Mouse (Mus musculus) stomach, embryonic 14.5 days (tissue): ENCODE measurements around the gene Tbc1d30. TPM values are rescaled to one million over a fixed set of nuclear protein-coding genes. Genes with fewer than 3 reads are reported as not detected.
"Not testable (repeated sequence)": the region's sequence is repeated elsewhere in the genome, so short reads cannot be mapped to it uniquely, and the experiment has no call there.

Experiments used
- ATAC-seq: fragments of 200-750 bp; cut with Nextera tagmentation; 2 replicates; pipeline ENCODE4 v1.8.0; 2017; ENCODE audit warnings: low read depth, moderate TSS enrichment; ENCODE audit not compliant: insufficient number of reproducible peaks, insufficient read depth, low FRiP score
- H3K27ac ChIP-seq: fragments of 300-500 bp; sonication (generic); 2 replicates; pipeline ENCODE4 v1.5.1; 2014; ENCODE audit warnings: mild to moderate bottlenecking, low read length, moderate library complexity, mixed read lengths
- H3K27me3 ChIP-seq: fragments of 300-500 bp; sonication (generic); 2 replicates; pipeline ENCODE4 v1.6.1; 2014; ENCODE audit warnings: low read length, control low read depth, mixed read lengths; ENCODE audit not compliant: control insufficient read depth, insufficient read depth
- H3K36me3 ChIP-seq: fragments of 300-500 bp; sonication (generic); 2 replicates; pipeline ENCODE4 v1.6.1; 2014; ENCODE audit warnings: mild to moderate bottlenecking, control low read depth, low read length, moderate library complexity, mixed read lengths; ENCODE audit not compliant: control insufficient read depth, insufficient read depth
- H3K4me1 ChIP-seq: fragments of 300-500 bp; sonication (generic); 2 replicates; pipeline ENCODE4 v1.6.1; 2014; ENCODE audit warnings: low read length, control low read depth, mixed read lengths; ENCODE audit not compliant: control insufficient read depth, insufficient read depth
- H3K4me2 ChIP-seq: fragments of 300-500 bp; sonication (generic); replicated peaks from 2 replicates; pipeline ENCODE4 v1.6.1; 2014; ENCODE audit warnings: low read depth, low read length, control low read depth
- H3K4me3 ChIP-seq: fragments of 300-500 bp; sonication (generic); 2 replicates; pipeline ENCODE4 v1.5.1; 2014; ENCODE audit warnings: low read depth, low read length, control low read depth
- H3K9ac ChIP-seq: fragments of 300-500 bp; sonication (generic); replicated peaks from 2 replicates; pipeline ENCODE4 v1.6.1; 2014; ENCODE audit warnings: low read depth, mild to moderate bottlenecking, control low read depth, low read length, moderate library complexity, mixed read lengths
- H3K9me3 ChIP-seq: fragments of 300-500 bp; sonication (generic); 2 replicates; pipeline ENCODE4 v1.6.1; 2016; ENCODE audit warnings: low read depth, low read length, control low read depth; ENCODE audit not compliant: control insufficient read depth
- WGBS: fragments of 180-500 bp; shearing (Covaris S2); extraction: QIAGEN DNeasy Blood & Tissue Kit; methylation state at CpG from one replicate; pipeline ENCODE4 v1.1.7; 2014; 5-methylcytosine and 5-hydroxymethylcytosine counted together
- polyA plus RNA-seq: library from polyadenylated mRNA; unstranded; fragments of >200 nt; fragmentation: Nextera tagmentation; extraction: Ambion mirVana; gene quantifications from 2 replicates; pipeline ENCODE4 v1.2.1, GENCODE M21; 2014

The Tbc1d30 gene
- polyA plus RNA-seq, 1 experiment from 2014 or later = 6.1 TPM

- no peak for ATAC-seq
- Histone ChIP-seq H3K4me3 (no peak overlapping the region), H3K4me1 (peaks cover 3% of the 10 kb centered on the region; the same call in 1 of the 2 replicates), H3K4me2 (no peak overlapping the region), H3K36me3 (no peaks in the 10 kb centered on the region), H3K27me3 (no peaks in the 10 kb centered on the region), H3K9me3 (no peaks in the 10 kb centered on the region), H3K27ac (no peak overlapping the region), H3K9ac (no peak overlapping the region)
- WGBS = 89% methylated on average over 2 of the region's 2 CpGs
Measured at GRCm38 (mm10) chr10:121360358-121360757, 9.3 kb upstream of the Tbc1d30 start.

GRCm38 (mm10) chr10:121351692-121352290, 713 bp upstream of the Tbc1d30 start:
- Histone ChIP-seq H3K36me3 (no peaks in the 10 kb centered on the region), H3K4me2 (peak overlapping the region; percentile 83), H3K27me3 (peaks cover 9% of the 10 kb centered on the region), H3K9ac (no peak overlapping the region), H3K9me3 (no peaks in the 10 kb centered on the region), H3K27ac (peak overlapping the region; percentile 84; the same call in 1 of the 2 replicates), H3K4me3 (peak overlapping the region; percentile 59), H3K4me1 (peaks cover 7% of the 10 kb centered on the region; the same call in 1 of the 2 replicates)
- WGBS = 25% methylated on average over 15 of the region's 15 CpGs
- ATAC-seq = no peak

GRCm38 (mm10) chr10:121350357-121351065, 567 bp downstream of the Tbc1d30 start:
- no peaks in the 10 kb centered on the region for H3K9me3 ChIP-seq
- H3K4me2 ChIP-seq = peak overlapping the region; percentile 83
- ATAC-seq = peak; percentile 70; the same call in 1 of the 2 replicates
- peak overlapping the region; percentile 84 for H3K27ac ChIP-seq
- peak overlapping the region; percentile 59 for H3K4me3 ChIP-seq
- no peaks in the 10 kb centered on the region for H3K36me3 ChIP-seq
- H3K9ac ChIP-seq = peak overlapping the region; percentile 38; the same call in 1 of the 2 replicates
- 2% methylated on average over 35 of the region's 35 CpGs for WGBS
- H3K27me3 ChIP-seq = peaks cover 9% of the 10 kb centered on the region
- peaks cover 7% of the 10 kb centered on the region; the same call in 1 of the 2 replicates for H3K4me1 ChIP-seq

GRCm38 (mm10) chr10:121349244-121349643, 1.8 kb downstream of the Tbc1d30 start:
- peak overlapping the region; percentile 83 for H3K4me2 ChIP-seq
- no peak for ATAC-seq
- H3K4me1 ChIP-seq = peaks cover 7% of the 10 kb centered on the region; the same call in 1 of the 2 replicates
- peaks cover 9% of the 10 kb centered on the region for H3K27me3 ChIP-seq
- WGBS = 36% methylated on average over 5 of the region's 5 CpGs
- H3K36me3 ChIP-seq = no peaks in the 10 kb centered on the region
- no peaks in the 10 kb centered on the region for H3K9me3 ChIP-seq
- H3K27ac ChIP-seq = no peak overlapping the region
- no peak overlapping the region for H3K9ac ChIP-seq
- no peak overlapping the region; the same call in 1 of the 2 replicates for H3K4me3 ChIP-seq

GRCm38 (mm10) chr10:121343867-121344266, 7.2 kb downstream of the Tbc1d30 start:
- 54% methylated on average over 6 of the region's 6 CpGs for WGBS
- ATAC-seq = no peak
- H3K4me3 ChIP-seq = no peak overlapping the region
- no peaks in the 10 kb centered on the region for H3K4me1 ChIP-seq
- no peaks in the 10 kb centered on the region for H3K27me3 ChIP-seq
- no peaks in the 10 kb centered on the region for H3K36me3 ChIP-seq
- H3K27ac ChIP-seq = no peak overlapping the region
- no peaks in the 10 kb centered on the region for H3K9me3 ChIP-seq
- H3K4me2 ChIP-seq = no peak overlapping the region
- H3K9ac ChIP-seq = no peak overlapping the region

- no peak overlapping the region for H3K27ac ChIP-seq
- H3K4me2 ChIP-seq = no peak overlapping the region
- H3K9ac ChIP-seq = no peak overlapping the region
- no peak for ATAC-seq
- no peaks in the 10 kb centered on the region for H3K4me1 ChIP-seq
- H3K27me3 ChIP-seq = no peaks in the 10 kb centered on the region
- no peaks in the 10 kb centered on the region for H3K9me3 ChIP-seq
- H3K36me3 ChIP-seq = no peaks in the 10 kb centered on the region
- H3K4me3 ChIP-seq = no peak overlapping the region
- 95% methylated on average over 10 of the region's 10 CpGs for WGBS
Measured at GRCm38 (mm10) chr10:121342260-121342659, 8.8 kb downstream of the Tbc1d30 start.

- Histone ChIP-seq H3K27ac (no peak overlapping the region), H3K9ac (no peak overlapping the region), H3K36me3 (no peaks in the 10 kb centered on the region), H3K4me3 (no peak overlapping the region), H3K27me3 (no peaks in the 10 kb centered on the region), H3K4me2 (no peak overlapping the region), H3K9me3 (no peaks in the 10 kb centered on the region), H3K4me1 (no peaks in the 10 kb centered on the region)
- no peak for ATAC-seq
- WGBS = 64% methylated on average over 11 of the region's 11 CpGs
Measured at GRCm38 (mm10) chr10:121340754-121341593, 10.1 kb downstream of the Tbc1d30 start.

- not testable (repeated sequence) for H3K27ac ChIP-seq, H3K9ac ChIP-seq, H3K27me3 ChIP-seq, H3K4me2 ChIP-seq, H3K4me1 ChIP-seq, H3K9me3 ChIP-seq, ATAC-seq, H3K4me3 ChIP-seq, H3K36me3 ChIP-seq
- WGBS = 62% methylated on average over 14 of the region's 14 CpGs
Measured at GRCm38 (mm10) chr10:121336536-121336935, 14.5 kb downstream of the Tbc1d30 start.
